Mouse (Mus musculus): ENCODE results near the gene Polr3e.

- TF ChIP-seq MAFK (IDR thresholded peaks at IDR 0.05; ENCODE audit: insufficient read depth, low read depth, low read length) (no peak), CHD2 (IDR thresholded peaks at IDR 0.05; ENCODE audit: low read depth, low read length) (no peak), HCFC1 (IDR thresholded peaks at IDR 0.05; ENCODE audit: borderline replicate concordance, insufficient read depth, low read length) (no peak), ZNF384 (IDR thresholded peaks at IDR 0.05; ENCODE audit: low read depth, low read length) (no peak)
Observed at GRCm38 (mm10) chr7:120991191-120991590, 73.6 kb downstream of the Polr3e start.

Data from ES-E14 (cell line).